Mouse (Mus musculus) fat pad, adult 2 months (tissue): Measurements from ENCODE around the gene Igfbp7.

ENCODE experiments used
- DNase-seq: peaks from one replicate; pipeline ENCODE4 v3.0.0-alpha.2; 2011; ENCODE audit warnings: low read depth, low spot score; ENCODE audit errors: extremely low read depth

Gene Igfbp7

DNA sequence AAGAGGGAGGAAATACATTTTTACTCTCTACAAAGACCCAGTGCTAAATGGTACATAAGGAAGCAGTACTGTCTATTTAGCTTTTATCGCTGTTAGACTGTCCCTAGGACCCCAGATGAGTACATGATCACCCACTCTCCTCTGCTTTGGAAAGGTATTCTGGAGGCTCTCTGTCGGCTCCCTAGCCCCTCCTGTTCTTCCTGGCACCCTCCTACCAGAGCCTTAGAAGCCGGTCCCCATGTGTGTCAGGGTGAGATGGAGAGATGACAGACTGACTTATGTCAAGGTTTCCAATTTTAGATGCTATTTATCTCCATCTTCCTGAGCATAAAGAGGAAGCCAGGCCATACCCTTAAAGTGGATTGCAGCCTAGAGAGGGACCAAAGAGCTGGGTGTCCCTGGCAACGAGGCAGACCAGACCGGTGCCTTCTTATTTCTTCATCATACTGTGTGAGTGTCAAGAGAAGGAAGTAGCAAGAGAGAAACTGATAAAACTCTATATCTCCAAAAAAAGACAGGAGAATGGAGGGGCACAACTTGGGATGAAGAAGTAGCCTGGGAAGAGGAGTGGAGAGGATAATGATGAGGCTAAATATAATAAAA lies 2.3 kb downstream of the Igfbp7 start:
- no peak for DNase-seq

- DNase-seq: no peak
These were observed 2.9 kb downstream of the Igfbp7 start for GRCm38 (mm10) chr5:77404941-77405340.

DNA sequence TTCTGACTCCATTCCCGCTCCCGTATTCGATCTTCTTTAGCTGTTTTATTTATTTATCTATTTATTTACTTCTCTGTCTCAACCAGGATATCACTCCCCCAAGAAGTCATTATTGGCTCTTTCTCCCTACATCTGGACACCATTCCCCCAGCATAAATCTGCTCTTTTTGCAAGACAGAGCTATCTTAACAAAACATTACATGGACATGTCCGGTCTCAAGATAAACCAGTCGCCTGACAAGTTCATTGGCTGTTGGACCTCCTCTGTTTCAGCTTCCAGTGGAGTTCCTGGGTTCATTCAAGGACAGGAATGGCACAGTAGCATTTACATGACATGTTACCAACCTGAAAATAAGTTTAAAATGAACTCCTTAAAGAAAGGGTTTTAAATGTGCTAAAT lies 4.9 kb downstream of the Igfbp7 start:
- no peak for DNase-seq

- DNase-seq: no peak
These were observed 5.7 kb downstream of the Igfbp7 start for GRCm38 (mm10) chr5:77402137-77402536.

DNA sequence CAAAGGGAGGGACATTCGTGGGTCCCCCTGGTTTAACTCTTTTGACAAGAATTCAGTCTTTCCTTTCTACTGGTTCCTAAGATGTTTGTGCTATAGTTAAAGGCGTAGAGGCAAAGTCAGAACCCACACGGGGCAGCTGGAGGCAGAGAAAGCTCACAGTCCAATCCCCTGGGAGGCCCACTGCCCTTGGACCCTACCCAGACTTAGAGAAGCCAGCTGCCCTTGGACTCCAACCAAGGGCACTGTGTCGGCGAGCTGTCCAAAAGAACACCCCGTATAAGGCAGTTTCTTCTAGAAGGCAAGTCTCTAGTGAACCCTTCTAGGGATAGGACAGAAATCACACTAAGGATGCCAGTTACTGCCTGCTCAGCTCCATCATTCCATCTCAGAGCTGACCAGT lies 7.0 kb downstream of the Igfbp7 start:
- DNase-seq: no peak

GRCm38 (mm10) chr5:77400151-77400550 lies 7.7 kb downstream of the Igfbp7 start:
- no peak for DNase-seq

DNA sequence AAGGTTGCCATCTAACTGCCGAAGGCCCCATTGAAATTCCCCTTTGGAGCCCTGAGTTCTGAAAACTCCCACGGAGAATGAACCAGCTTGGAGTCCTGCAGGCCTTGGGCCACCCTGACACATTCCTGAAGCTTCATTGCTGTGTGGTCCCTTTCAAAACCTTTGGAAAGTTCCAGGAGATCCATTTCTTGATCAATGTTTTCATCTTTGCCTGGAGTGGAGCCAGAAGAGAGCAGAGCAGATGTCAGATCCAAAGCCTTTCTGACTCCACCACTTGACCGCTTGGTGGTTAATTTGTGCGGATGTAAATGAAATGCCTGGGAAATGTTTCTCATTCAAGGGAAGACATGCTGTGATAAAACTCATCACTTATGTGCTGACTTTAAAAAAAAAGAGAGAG lies 8.8 kb downstream of the Igfbp7 start:
- no peak for DNase-seq

DNA sequence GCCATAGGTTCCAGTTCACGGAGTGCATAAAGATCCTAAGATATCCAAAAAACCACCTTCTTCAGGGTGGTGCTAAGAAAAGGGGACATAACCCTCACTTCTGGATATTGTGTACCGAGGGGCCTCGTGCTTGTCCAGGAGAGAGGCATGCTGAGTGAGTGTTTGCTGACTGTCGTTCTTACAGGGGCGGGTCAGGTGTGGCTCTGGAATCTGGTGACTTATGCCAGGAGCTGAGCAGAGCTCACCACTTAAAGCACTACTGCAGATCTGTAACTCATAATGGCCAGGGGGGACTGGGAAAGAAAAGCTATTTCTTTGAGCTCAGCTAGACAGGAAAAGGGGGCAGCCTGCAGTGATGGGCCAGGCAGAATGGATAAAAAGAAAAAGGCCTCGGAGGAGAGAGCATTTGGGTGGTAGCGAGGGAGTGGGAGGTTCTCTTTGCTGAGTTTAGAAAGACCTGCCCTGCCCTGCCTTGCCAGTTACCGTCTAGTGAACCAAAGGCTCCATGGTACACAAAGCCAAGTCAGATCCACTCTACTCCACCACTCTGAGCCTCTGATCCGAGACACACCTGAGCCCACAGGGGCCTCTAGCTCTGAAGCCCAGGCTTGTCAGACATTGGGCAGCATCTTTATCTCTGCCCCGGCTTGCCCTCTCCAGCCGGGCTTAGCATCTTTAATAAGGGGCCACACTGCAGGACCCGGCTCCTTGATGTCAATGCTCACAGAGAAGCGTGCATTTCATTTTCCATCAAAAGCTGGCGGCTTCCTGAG lies 9.4 kb downstream of the Igfbp7 start:
- no peak for DNase-seq

GRCm38 (mm10) chr5:77393990-77394618 lies 13.7 kb downstream of the Igfbp7 start:
- no peak for DNase-seq

DNA sequence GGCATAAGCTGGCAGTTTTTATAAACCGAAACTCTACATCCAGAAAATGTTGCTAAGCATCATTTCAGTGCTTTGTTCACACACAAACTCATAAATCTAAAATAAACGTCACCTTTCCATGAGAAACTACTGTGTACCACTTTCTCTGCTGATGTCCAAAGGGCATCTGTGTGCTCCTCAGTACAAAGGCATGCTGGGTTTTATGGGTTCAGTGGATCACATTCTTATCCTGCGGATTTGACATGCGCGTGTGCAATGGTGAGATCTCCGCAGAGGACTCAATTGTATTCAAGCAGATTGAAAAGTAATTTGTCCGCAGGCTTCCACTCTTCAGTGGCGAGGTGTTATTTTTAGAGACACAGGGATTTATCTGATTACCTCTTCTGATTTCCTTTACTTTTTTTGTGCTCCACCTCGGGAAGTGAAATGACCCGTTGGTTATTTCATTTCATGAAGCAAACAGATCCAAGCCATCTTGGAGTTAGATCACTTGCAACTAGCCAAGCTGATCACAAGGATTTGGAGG lies 14.7 kb downstream of the Igfbp7 start:
- no peak for DNase-seq

GRCm38 (mm10) chr5:77390272-77390671 lies 17.6 kb downstream of the Igfbp7 start:
- DNase-seq: no peak

GRCm38 (mm10) chr5:77388359-77388758 lies 19.5 kb downstream of the Igfbp7 start:
- DNase-seq: no peak

DNA sequence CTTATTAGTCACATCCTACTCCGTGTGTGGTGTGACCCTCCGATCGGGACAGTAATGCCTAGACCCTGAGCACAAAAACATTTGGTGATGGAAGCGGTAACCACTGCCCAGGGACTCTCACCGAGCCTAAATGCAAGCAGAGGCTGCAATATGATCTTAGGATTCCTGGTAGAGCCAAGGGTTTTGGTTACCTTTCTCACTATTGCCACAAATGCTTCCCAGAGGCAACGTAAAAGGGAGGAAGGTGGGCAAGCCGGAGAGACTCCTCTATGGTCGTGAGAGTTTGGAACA lies 20.5 kb downstream of the Igfbp7 start:
- DNase-seq: no peak

GRCm38 (mm10) chr5:77386596-77387413 lies 21.0 kb downstream of the Igfbp7 start:
- no peak for DNase-seq

- DNase-seq: no peak
These were observed 21.8 kb downstream of the Igfbp7 start for GRCm38 (mm10) chr5:77385900-77386595.

GRCm38 (mm10) chr5:77385221-77385620 lies 22.6 kb downstream of the Igfbp7 start:
- DNase-seq: no peak

DNA sequence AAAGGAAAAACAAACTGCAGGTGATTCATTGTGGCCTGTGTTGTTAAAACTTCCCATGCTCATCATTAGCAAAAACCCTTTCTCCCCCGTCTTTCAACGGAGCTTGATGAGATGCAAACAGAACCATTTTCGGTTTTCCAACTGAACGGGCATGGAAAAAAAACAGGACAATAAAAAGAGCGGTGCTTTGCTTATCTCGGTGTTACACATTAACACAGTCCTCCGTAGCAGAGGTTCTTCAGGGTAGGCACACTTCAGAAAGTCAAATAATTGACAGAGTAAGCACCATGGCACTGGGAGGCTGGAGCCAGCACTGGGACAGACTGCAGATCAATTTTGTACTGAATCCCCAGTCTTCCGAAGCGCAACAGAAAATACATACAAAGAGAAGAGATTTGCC lies 23.1 kb downstream of the Igfbp7 start:
- no peak for DNase-seq

DNA sequence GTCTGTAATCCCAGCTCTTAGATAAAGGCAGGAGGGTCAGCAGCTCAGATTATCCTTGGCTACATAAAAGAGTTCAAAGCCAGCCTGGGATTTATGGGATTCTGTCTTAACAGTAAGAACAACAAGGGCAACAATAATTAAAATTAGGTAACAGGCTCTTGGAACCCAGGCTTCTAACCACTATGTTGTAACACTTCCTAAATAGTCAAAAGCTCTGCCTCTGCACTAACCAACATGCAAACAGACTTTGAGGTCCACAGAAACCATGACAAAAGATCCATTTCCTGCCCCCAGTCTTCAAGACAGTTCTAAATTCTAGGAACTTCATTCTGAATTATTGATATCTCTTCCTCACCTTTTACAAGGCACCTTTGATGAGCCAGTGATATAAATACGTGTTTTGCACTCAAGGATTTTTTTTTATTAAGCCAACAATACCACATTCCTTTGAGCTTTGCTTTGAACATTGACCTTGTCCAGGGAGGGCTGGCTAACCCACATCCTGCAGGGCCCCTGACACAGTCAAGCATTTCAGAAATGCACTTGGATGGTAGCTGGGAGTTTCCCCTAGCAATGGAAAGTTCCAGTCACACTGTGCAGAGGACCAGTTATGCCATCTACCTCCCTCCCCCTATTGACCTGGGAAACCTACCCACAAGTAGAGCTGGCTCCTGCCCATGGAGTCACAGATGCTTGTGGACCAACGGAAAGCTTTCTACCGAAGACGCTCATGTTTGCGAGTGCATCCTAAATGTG lies 23.9 kb downstream of the Igfbp7 start:
- no peak for DNase-seq

- DNase-seq: no peak
These were observed 26.2 kb downstream of the Igfbp7 start for GRCm38 (mm10) chr5:77381686-77382085.

DNA sequence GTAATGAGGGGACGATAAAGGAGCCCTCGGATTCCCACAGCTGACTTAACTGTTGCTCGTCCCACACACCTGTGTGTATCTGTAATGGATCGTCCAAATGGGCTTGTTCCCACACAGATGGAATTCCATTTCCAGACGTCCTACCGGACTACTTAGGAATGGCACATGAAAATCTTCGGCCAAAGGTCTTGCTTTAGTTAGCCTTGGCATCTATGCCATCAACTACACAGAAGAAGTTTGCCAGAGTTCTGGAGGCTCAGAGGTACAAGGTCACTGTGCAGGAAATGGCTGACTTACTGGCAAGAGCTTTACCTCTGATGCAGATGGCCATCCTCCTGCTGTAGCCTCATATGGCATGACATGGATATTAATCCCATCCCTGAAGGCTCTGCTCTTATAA lies 26.6 kb downstream of the Igfbp7 start:
- DNase-seq: no peak
